Mouse (Mus musculus) heart, postnatal 0 days (tissue): ENCODE data around the gene Igfn1. TPM values are rescaled to one million over a fixed set of nuclear protein-coding genes. Genes with fewer than 3 reads are reported as not detected.
A peak's percentile ranks its signal among the peaks of the same experiment; 100 is the strongest.

Experiments used
- ATAC-seq: fragments of 200-750 bp; cut with Nextera tagmentation; 2 replicates; pipeline ENCODE4 v1.8.0; 2017; ENCODE audit warnings: low read depth, moderate number of reproducible peaks, moderate library complexity; ENCODE audit not compliant: insufficient read depth
- DNase-seq: peaks from one replicate; pipeline ENCODE4 v3.0.0-alpha.2; 2016; ENCODE audit warnings: low spot score
- H3K27ac ChIP-seq: fragments of 300-500 bp; sonication (generic); 2 replicates; pipeline ENCODE4 v1.5.1; 2014; ENCODE audit warnings: low read depth, mild to moderate bottlenecking
- H3K27me3 ChIP-seq: fragments of 300-500 bp; sonication (generic); 2 replicates; pipeline ENCODE4 v1.6.1; 2014; ENCODE audit warnings: low read length, mixed read lengths; ENCODE audit not compliant: control insufficient read depth, insufficient read depth
- H3K36me3 ChIP-seq: fragments of 300-500 bp; sonication (generic); replicated peaks from 2 replicates; pipeline ENCODE4 v1.6.1; 2014; ENCODE audit warnings: low read length, mixed read lengths; ENCODE audit not compliant: control insufficient read depth, insufficient read depth
- H3K4me1 ChIP-seq: fragments of 300-500 bp; sonication (generic); 2 replicates; pipeline ENCODE4 v1.6.1; 2014; ENCODE audit warnings: antibody characterized with exemption; ENCODE audit not compliant: control insufficient read depth, insufficient read depth
- H3K4me2 ChIP-seq: fragments of 300-500 bp; sonication (generic); 2 replicates; pipeline ENCODE4 v1.6.1; 2014; ENCODE audit warnings: low read depth, mild to moderate bottlenecking, low read length, moderate library complexity
- H3K4me3 ChIP-seq: fragments of 300-500 bp; sonication (generic); 2 replicates; pipeline ENCODE4 v1.5.1; 2014; ENCODE audit warnings: low read depth, low read length
- H3K9ac ChIP-seq: fragments of 300-500 bp; sonication (generic); replicated peaks from 2 replicates; pipeline ENCODE4 v1.6.1; 2014; ENCODE audit warnings: low read depth, low read length, mixed read lengths
- H3K9me3 ChIP-seq: fragments of 300-500 bp; sonication (generic); replicated peaks from 2 replicates; pipeline ENCODE4 v1.6.1; 2016; ENCODE audit warnings: low read length; ENCODE audit not compliant: control insufficient read depth
- CTCF ChIP-seq: IDR thresholded peaks from 2 replicates; pipeline ENCODE4 v1.5.1; 2016; ENCODE audit warnings: antibody characterized with exemption, control low read depth, low read depth
- EP300 ChIP-seq: IDR thresholded peaks from 2 replicates; pipeline ENCODE4 v1.6.1; 2016; ENCODE audit warnings: antibody characterized with exemption, low read depth
- WGBS: fragments of 180-500 bp; shearing (Covaris S2); extraction: QIAGEN DNeasy Blood & Tissue Kit; methylation state at CpG from one replicate; pipeline ENCODE4 v1.1.7; 2014; 5-methylcytosine and 5-hydroxymethylcytosine counted together
- polyA plus RNA-seq: library from polyadenylated mRNA; unstranded; fragments of >200 nt; fragmentation: Nextera tagmentation; extraction: Ambion mirVana; gene quantifications from 2 replicates; pipeline ENCODE4 v1.2.1, GENCODE M21; 2015
- total RNA-seq: library from RNA; depleted of rRNA; stranded (reverse); fragments of >200 nt; gene quantifications from 2 replicates; pipeline ENCODE4 v1.2.3, GENCODE M21; 2014; ENCODE audit warnings: low replicate concordance

The Igfn1 gene
- total and polyA plus RNA-seq, 2 experiments from 2014 or later: 0.05 TPM; not detected in 1

DNA sequence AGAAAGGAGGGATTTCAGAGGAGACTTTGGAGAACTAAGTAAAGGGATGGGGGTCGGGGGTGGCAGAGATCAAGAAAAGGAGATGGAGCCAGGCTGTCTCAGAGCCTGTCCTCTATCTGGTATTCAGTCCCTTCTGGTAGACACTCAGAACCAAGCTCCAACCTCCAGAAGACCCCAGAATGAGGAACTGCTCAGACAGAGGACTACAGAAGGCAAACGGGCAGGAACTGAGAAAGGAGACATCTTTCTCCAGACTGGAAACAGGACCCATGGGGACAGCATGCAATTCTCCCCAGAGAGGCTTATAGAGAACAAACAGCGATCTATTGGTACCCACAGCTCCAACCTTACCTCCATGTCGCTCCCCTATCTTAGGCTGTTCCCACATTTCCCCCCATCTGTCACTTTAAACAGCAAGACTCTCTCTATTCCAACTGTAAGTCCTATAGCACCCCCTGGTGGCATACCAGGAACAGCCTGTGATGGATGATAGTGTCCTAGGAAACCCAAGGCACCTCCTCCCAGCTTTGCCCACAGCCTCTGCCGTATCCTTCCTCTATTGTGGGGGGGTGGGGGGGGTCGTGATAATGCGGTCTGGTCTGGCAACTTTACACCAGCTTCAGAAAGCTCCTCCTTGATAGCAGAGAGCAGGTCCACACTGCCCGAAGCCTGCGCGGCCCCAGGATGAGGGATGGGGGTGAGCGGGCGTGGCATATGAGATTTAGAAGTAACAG is 61.4 kb downstream of the Igfn1 start:
- Histone ChIP-seq H3K4me3 (no peak overlapping the region), H3K27me3 (peaks cover 23% of the 10 kb centered on the region), H3K9me3 (no peaks in the 10 kb centered on the region), H3K9ac (no peak overlapping the region), H3K36me3 (no peaks in the 10 kb centered on the region), H3K4me1 (no peaks in the 10 kb centered on the region), H3K27ac (no peak overlapping the region), H3K4me2 (no peak overlapping the region)
- WGBS: 41% methylated on average over 12 of the region's 12 CpGs
- ATAC-seq: peak; percentile 57; the same call in 1 of the 2 replicates
- DNase-seq: peak; percentile 90
- TF ChIP-seq EP300 (no peak), CTCF (peak; percentile 93)

DNA sequence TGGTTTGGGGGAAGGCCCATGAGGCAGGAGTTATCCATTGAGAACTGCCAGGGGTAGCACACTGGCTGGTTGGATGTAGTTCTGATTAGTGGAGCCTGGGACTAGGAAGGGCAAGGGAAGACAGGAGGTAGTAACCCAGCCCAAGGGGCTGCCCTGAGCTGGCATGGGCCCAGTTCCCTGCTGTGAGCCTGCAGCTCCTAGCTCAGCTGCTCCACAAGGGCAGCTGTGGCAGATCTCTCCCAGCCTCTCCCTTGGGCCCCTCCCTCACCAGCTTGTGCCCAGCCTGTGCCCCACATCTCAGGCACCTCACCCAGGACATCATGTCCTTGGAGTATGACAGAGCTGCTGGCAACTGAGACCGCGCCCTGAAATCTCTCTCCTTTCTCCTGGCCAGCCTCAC is 62.4 kb downstream of the Igfn1 start:
- TF ChIP-seq EP300 (no peak), CTCF (no peak)
- Histone ChIP-seq H3K9me3 (no peaks in the 10 kb centered on the region), H3K27ac (no peak overlapping the region), H3K36me3 (no peaks in the 10 kb centered on the region), H3K4me1 (no peaks in the 10 kb centered on the region), H3K4me2 (no peak overlapping the region), H3K4me3 (no peak overlapping the region), H3K9ac (no peak overlapping the region), H3K27me3 (peaks cover 23% of the 10 kb centered on the region)
- DNase-seq (no peak), ATAC-seq (peak; percentile 16; the same call in 1 of the 2 replicates)
- WGBS: 81% methylated on average over 2 of the region's 2 CpGs

GRCm38 (mm10) chr1:135942116-135942515 is 64.0 kb downstream of the Igfn1 start:
- peaks cover 4% of the 10 kb centered on the region; the same call in 1 of the 2 replicates for H3K4me1 ChIP-seq
- no peak for DNase-seq
- TF ChIP-seq EP300 (no peak), CTCF (no peak)
- H3K4me2 ChIP-seq: no peak overlapping the region
- no peak for ATAC-seq
- H3K9ac ChIP-seq: no peak overlapping the region
- H3K27ac ChIP-seq: no peak overlapping the region
- no peaks in the 10 kb centered on the region for H3K9me3 ChIP-seq
- WGBS: 27% methylated on average over 7 of the region's 7 CpGs
- no peaks in the 10 kb centered on the region for H3K36me3 ChIP-seq
- peaks cover 21% of the 10 kb centered on the region for H3K27me3 ChIP-seq
- no peak overlapping the region for H3K4me3 ChIP-seq

GRCm38 (mm10) chr1:135941259-135942006 is 64.7 kb downstream of the Igfn1 start:
- no peak for TF ChIP-seq EP300
- no peak for TF ChIP-seq CTCF
- Histone ChIP-seq H3K4me1 (peaks cover 4% of the 10 kb centered on the region; the same call in 1 of the 2 replicates), H3K36me3 (no peaks in the 10 kb centered on the region), H3K9ac (no peak overlapping the region), H3K27ac (no peak overlapping the region), H3K27me3 (peaks cover 21% of the 10 kb centered on the region), H3K4me2 (no peak overlapping the region), H3K9me3 (no peaks in the 10 kb centered on the region), H3K4me3 (no peak overlapping the region)
- DNase-seq (no peak), ATAC-seq (no peak)
- 62% methylated on average over 6 of the region's 6 CpGs for WGBS

- WGBS: 79% methylated on average over 1 of the region's 1 CpGs
These were observed 70.1 kb downstream of the Igfn1 start for GRCm38 (mm10) chr1:135936091-135936490.

More at GRCm38 (mm10) chr1:135936091-135936490, 70.1 kb downstream of the Igfn1 start:
- Histone ChIP-seq H3K27me3 (no peaks in the 10 kb centered on the region), H3K36me3 (no peaks in the 10 kb centered on the region), H3K4me3 (no peak overlapping the region), H3K27ac (no peak overlapping the region), H3K9me3 (no peaks in the 10 kb centered on the region), H3K9ac (no peak overlapping the region), H3K4me1 (peaks cover 4% of the 10 kb centered on the region; the same call in 1 of the 2 replicates), H3K4me2 (no peak overlapping the region)
- no peak for DNase-seq
- ATAC-seq: no peak
- no peak for TF ChIP-seq EP300
- TF ChIP-seq CTCF: no peak
